Comparison of ENCODE assay signal across 19 mouse cellular contexts in the genomic region with DNA sequence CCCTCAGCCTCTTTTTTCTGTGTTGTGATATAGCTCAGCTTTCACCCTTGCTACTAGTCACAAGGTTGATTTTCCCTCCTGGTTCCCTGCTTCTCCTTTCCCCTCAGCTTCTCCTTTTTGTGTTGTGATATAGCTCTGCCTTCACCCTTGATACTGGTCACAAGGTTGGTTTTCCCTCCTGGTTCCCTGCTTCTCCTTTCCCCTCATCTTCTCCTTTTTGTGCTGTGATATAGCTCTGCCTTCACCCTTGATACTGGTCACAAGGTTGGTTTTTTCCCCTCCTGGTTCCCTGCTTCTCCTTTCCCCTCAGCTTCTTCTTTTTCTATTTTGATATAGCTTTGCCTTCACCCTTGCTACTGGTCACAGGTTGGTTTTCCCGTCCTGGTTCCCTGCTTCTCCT.
"Had no signal": no experiment of that assay in that cellular context is flagged by ENCODE, and none has a peak within 500 bp of the region (broad histone marks: within the 10 kb centered on the region; RNA-seq: fewer than 3 reads in every experiment).

No protein-coding gene starts in this region.

- H3K27ac ChIP-seq: liver, embryonic 14.5 days; midbrain, embryonic 13.5 days; midbrain, embryonic 15.5 days; neural tube, embryonic 13.5 days; neural tube, embryonic 15.5 days had no signal

- ATAC-seq: midbrain, embryonic 13.5 days; midbrain, embryonic 15.5 days had no signal

- H3K4me1 ChIP-seq: midbrain, embryonic 13.5 days; midbrain, embryonic 15.5 days; neural tube, embryonic 13.5 days; neural tube, embryonic 15.5 days had no signal

- H3K4me3 ChIP-seq: megakaryocyte, embryonic 14.5 days; midbrain, embryonic 13.5 days; midbrain, embryonic 15.5 days; myocyte; neural tube, embryonic 13.5 days; neural tube, embryonic 15.5 days had no signal

- H3K9me3 ChIP-seq: megakaryocyte, embryonic 14.5 days; midbrain, embryonic 13.5 days; midbrain, embryonic 15.5 days; neural tube, embryonic 13.5 days; neural tube, embryonic 15.5 days had no signal

- H3K36me3 ChIP-seq: midbrain, embryonic 15.5 days had no signal

- H3K27me3 ChIP-seq: megakaryocyte, embryonic 14.5 days; midbrain, embryonic 13.5 days; midbrain, embryonic 15.5 days; neural tube, embryonic 13.5 days; neural tube, embryonic 15.5 days had no signal

- H3K9ac ChIP-seq: liver, embryonic 14.5 days; lung, embryonic 14.5 days; midbrain, embryonic 13.5 days; midbrain, embryonic 15.5 days; neural tube, embryonic 13.5 days; neural tube, embryonic 15.5 days had no signal

- DNase-seq: lung, adult 18-20 months; lung, embryonic 14.5 days; lung, postnatal 10 days; lung, postnatal 4 days; retina, postnatal 1 day; right cerebral cortex, adult 18-20 months; right cerebral cortex, postnatal 14 days; right cerebral cortex, postnatal 4 days; spleen, adult 18-20 months; thymus, adult 18-20 months; thymus, postnatal 14 days; thymus, postnatal 36 days had no signal
